Mouse (Mus musculus) embryonic fibroblast, embryonic 13.5 days (primary cell): Measurements from ENCODE around the gene Gm42742.
A peak's percentile ranks its signal among the peaks of the same experiment; 100 is the strongest.

Experiments
- CTCF ChIP-seq: IDR thresholded peaks from 2 replicates; pipeline ENCODE4 v1.5.1; 2011; ENCODE audit warnings: mild to moderate bottlenecking, control low read depth, low read length, moderate library complexity, borderline replicate concordance; ENCODE audit not compliant: insufficient read depth
- POLR2A ChIP-seq: IDR thresholded peaks from 2 replicates; pipeline ENCODE4 v1.6.1; 2011; ENCODE audit warnings: low read depth, mild to moderate bottlenecking, control low read depth, low read length, moderate library complexity

- TF ChIP-seq CTCF (peak; percentile 84), POLR2A (0 out of 2 replicates have a peak, but pooled peaks have one; percentile 12)
Observed at GRCm38 (mm10) chr7:126975950-126976866, 44.7 kb downstream of the Gm42742 start, which contains the start of gene Cdiptos.
